19 mouse cellular contexts compared by ENCODE assay signal in genomic region chr15:101311087-101311770, GRCm38 (mm10). TPM values are rescaled to one million over a fixed set of nuclear protein-coding genes. Genes with fewer than 3 reads are reported as not detected.
A peak's percentile ranks its signal among the peaks of the same experiment; 100 is the strongest.
DNase-seq lines count a peak whose midpoint lies in the region; ATAC-seq and TF ChIP-seq lines count a peak whose summit lies in the region.
"Had no signal": no experiment of that assay in that cellular context is flagged by ENCODE, and none has a peak within 500 bp of the region (broad histone marks: within the 10 kb centered on the region; RNA-seq: fewer than 3 reads in every experiment).

No protein-coding gene starts in this region.

- no peak overlapping the region for H3K27ac ChIP-seq in heart, adult 2 months
- no peak overlapping the region for H3K27ac ChIP-seq in lung, postnatal 0 days (ENCODE audit: low read length)
- H3K27ac ChIP-seq: embryonic facial prominence, embryonic 10.5 days; heart, embryonic 15.5 days; limb, embryonic 10.5 days; liver, embryonic 14.5 days; neural tube, embryonic 12.5 days had no signal

- ATAC-seq in lung, postnatal 0 days: no peak
- ATAC-seq: intestine, embryonic 16.5 days; midbrain, embryonic 16.5 days had no signal

- TF ChIP-seq POLR2A in heart, adult 2 months (IDR thresholded peaks at IDR 0.05; ENCODE audit: insufficient read depth, low read depth, low read length): no peak

- H3K4me1 ChIP-seq in heart, adult 2 months (ENCODE audit: control insufficient read depth, insufficient read depth, low read length): peaks cover 5% of the 10 kb centered on the region
- H3K4me1 ChIP-seq in lung, postnatal 0 days (ENCODE audit: insufficient read depth, low read depth, low read length): no peaks in the 10 kb centered on the region; the same call in 1 of the 2 replicates
- H3K4me1 ChIP-seq: neural tube, embryonic 12.5 days had no signal

- peak; percentile 95 for DNase-seq in heart, adult 11 months
- DNase-seq in heart, adult 2 months: no peak
- peak; percentile 49 for DNase-seq in lung, postnatal 10 days
- DNase-seq in lung, postnatal 0 days (ENCODE audit: low spot score): no peak
- peak; percentile 54 for DNase-seq in gastrocnemius, postnatal 14 days
- peak; percentile 74 for DNase-seq in skeletal muscle tissue, adult 2 months (ENCODE audit: low read depth, low spot score)
- DNase-seq in spleen, postnatal 36 days (ENCODE audit: low spot score in 2 of 2): no peak
- DNase-seq: cerebellum, adult 2 months; kidney, postnatal 10 days; thymus, adult 2 months had no signal

- H3K4me3 ChIP-seq in heart, adult 2 months: no peak overlapping the region
- H3K4me3 ChIP-seq in lung, postnatal 0 days (ENCODE audit: low read depth, low read length): no peak overlapping the region
- H3K4me3 ChIP-seq: embryonic facial prominence, embryonic 10.5 days; heart, embryonic 15.5 days; limb, embryonic 10.5 days; neural tube, embryonic 12.5 days had no signal

- intact Hi-C loops in heart, adult 2 months (cut with DNase I): no loop called here
- intact Hi-C loops in gastrocnemius, postnatal 14 days (cut with DNase I; ENCODE audit: low total_unique reads): no loop called here

- no peak overlapping the region for H3K9ac ChIP-seq in heart, adult 2 months (ENCODE audit: low read depth, low read length)
- no peak overlapping the region for H3K9ac ChIP-seq in lung, postnatal 0 days (replicated peaks; ENCODE audit: low read depth)
- H3K9ac ChIP-seq: heart, embryonic 15.5 days; liver, embryonic 14.5 days; neural tube, embryonic 12.5 days had no signal

- H3K4me2 ChIP-seq in lung, postnatal 0 days (replicated peaks; ENCODE audit: low read depth, low read length): no peak overlapping the region
- H3K4me2 ChIP-seq: heart, embryonic 15.5 days; neural tube, embryonic 12.5 days had no signal

- no peak for TF ChIP-seq EP300 in heart, adult 2 months (IDR thresholded peaks at IDR 0.05; ENCODE audit: insufficient read depth, low read depth, low read length)
- no peak for TF ChIP-seq EP300 in lung, postnatal 0 days (IDR thresholded peaks at IDR 0.05)

- 28% methylated on average over 14 of the region's 15 CpGs for WGBS in heart, adult 2 months
- WGBS in lung, postnatal 0 days: 45% methylated on average over 13 of the region's 15 CpGs

- no peaks in the 10 kb centered on the region for H3K36me3 ChIP-seq in heart, adult 2 months (ENCODE audit: control insufficient read depth, insufficient read depth, low read length)
- H3K36me3 ChIP-seq in lung, postnatal 0 days (ENCODE audit: insufficient read depth, low read length): no peaks in the 10 kb centered on the region
- H3K36me3 ChIP-seq: embryonic facial prominence, embryonic 10.5 days; heart, embryonic 15.5 days; limb, embryonic 10.5 days; neural tube, embryonic 12.5 days had no signal

- no peaks in the 10 kb centered on the region for H3K9me3 ChIP-seq in lung, postnatal 0 days (ENCODE audit: low read length)
- H3K9me3 ChIP-seq: heart, embryonic 15.5 days; limb, embryonic 10.5 days; neural tube, embryonic 12.5 days had no signal

- no peaks in the 10 kb centered on the region for H3K79me2 ChIP-seq in heart, adult 2 months (replicated peaks; ENCODE audit: control insufficient read depth, insufficient read depth, low read length)

- no peaks in the 10 kb centered on the region for H3K27me3 ChIP-seq in heart, adult 2 months (ENCODE audit: control insufficient read depth, insufficient read depth, low read length)
- no peaks in the 10 kb centered on the region for H3K27me3 ChIP-seq in lung, postnatal 0 days (replicated peaks; ENCODE audit: insufficient read depth, low read length)
- H3K27me3 ChIP-seq: heart, embryonic 15.5 days; neural tube, embryonic 12.5 days had no signal

- TF ChIP-seq CTCF in heart, adult 2 months (IDR thresholded peaks at IDR 0.05): no peak
- TF ChIP-seq CTCF in lung, postnatal 0 days (IDR thresholded peaks at IDR 0.05): no peak

RNA-seq across cellular contexts. Expression of gene 6030408B16Rik, which starts 18.2 kb away (rescaled TPM):
- 1 to 10 TPM in 1 of 2 experiments, under 1 TPM in 1; 0.70 to 1.1 TPM for total RNA-seq in heart, adult 2 months (2021)
- polyA plus RNA-seq in heart, adult 2 months (2012; rRNA removed): 2.5 and 6.3 TPM in 2 replicates
- polyA plus RNA-seq in lung, postnatal 0 days (2015; fragmentation: Nextera tagmentation; extraction: Ambion mirVana): 74.9 and 82.4 TPM in 2 replicates
- under 1 TPM; 0.22 to 0.29 TPM for total RNA-seq in gastrocnemius, postnatal 14 days (2021)
- total RNA-seq: gastrocnemius, adult 8-10 months; megakaryocyte progenitor cell, adult 5-6 weeks had no signal

RNA-seq across cellular contexts. Expression of gene Atg101, which starts 27.2 kb away (rescaled TPM):
- 10 to 100 TPM; 21.2 to 22.4 TPM for total RNA-seq in heart, adult 2 months (2021)
- polyA plus RNA-seq in heart, adult 2 months (2012; rRNA removed): 26.4 and 29.3 TPM in 2 replicates
- polyA plus RNA-seq in lung, postnatal 0 days (2015; fragmentation: Nextera tagmentation; extraction: Ambion mirVana): 73.1 and 74.2 TPM in 2 replicates
- total RNA-seq in gastrocnemius, postnatal 14 days (2021): 10 to 100 TPM; 27.7 to 35.0 TPM

RNA-seq across cellular contexts. Expression of gene Nr4a1, which starts 57.2 kb away (rescaled TPM):
- total RNA-seq in heart, adult 2 months (2021): 10 to 100 TPM; 12.1 to 45.3 TPM
- polyA plus RNA-seq in heart, adult 2 months (2012; rRNA removed): 17.0 and 23.8 TPM in 2 replicates
- 7.8 and 11.8 TPM in 2 replicates for polyA plus RNA-seq in lung, postnatal 0 days (2015; fragmentation: Nextera tagmentation; extraction: Ambion mirVana)
- total RNA-seq in gastrocnemius, postnatal 14 days (2021): 10 to 100 TPM; 30.5 to 49.0 TPM

RNA-seq across cellular contexts. Expression of gene Krt80, which starts 58.7 kb away (rescaled TPM):
- total RNA-seq in heart, adult 2 months (2021): 1 to 10 TPM; 2.2 to 2.8 TPM
- polyA plus RNA-seq in heart, adult 2 months (2012; rRNA removed): 2.0 and 3.2 TPM in 2 replicates
- 19.6 and 26.3 TPM in 2 replicates for polyA plus RNA-seq in lung, postnatal 0 days (2015; fragmentation: Nextera tagmentation; extraction: Ambion mirVana)
- total RNA-seq in gastrocnemius, postnatal 14 days (2021): 1 to 10 TPM in 1 of 2 experiments, under 1 TPM in 1; 0.69 to 1.4 TPM
- polyA plus RNA-seq: neural tube, embryonic 12.5 days had no signal

Comparison
In these comparisons a context has a peak if more than half of its experiments do, and no peak if none do; other contexts are left out.
1. DNase-seq: peak in heart, adult 11 months (single experiment), lung, postnatal 10 days (single experiment), gastrocnemius, postnatal 14 days (single experiment) and skeletal muscle tissue, adult 2 months (single experiment); none in heart, adult 2 months (0 of 2), lung, postnatal 0 days (single experiment) and spleen, postnatal 36 days (0 of 2).